Mouse (Mus musculus) stomach, embryonic 15.5 days (tissue): Measurements from ENCODE around the gene Fmnl3. TPM values are rescaled to one million over a fixed set of nuclear protein-coding genes. Genes with fewer than 3 reads are reported as not detected.

ENCODE experiments used
- ATAC-seq: fragments of 200-750 bp; cut with Nextera tagmentation; 2 replicates; pipeline ENCODE4 v1.8.0; 2017; ENCODE audit warnings: low read depth, moderate number of reproducible peaks, moderate TSS enrichment; ENCODE audit not compliant: insufficient read depth, low FRiP score
- H3K27ac ChIP-seq: fragments of 300-500 bp; sonication (generic); 2 replicates; pipeline ENCODE4 v1.5.1; 2015; ENCODE audit warnings: mild to moderate bottlenecking, inconsistent platforms
- H3K27me3 ChIP-seq: fragments of 300-500 bp; sonication (generic); replicated peaks from 2 replicates; pipeline ENCODE4 v1.6.1; 2015; ENCODE audit warnings: inconsistent platforms
- H3K36me3 ChIP-seq: fragments of 300-500 bp; sonication (generic); 2 replicates; pipeline ENCODE4 v1.6.1; 2015; ENCODE audit warnings: inconsistent platforms
- H3K4me1 ChIP-seq: fragments of 300-500 bp; sonication (generic); 2 replicates; pipeline ENCODE4 v1.6.1; 2015; ENCODE audit warnings: inconsistent platforms
- H3K4me2 ChIP-seq: fragments of 300-500 bp; sonication (generic); 2 replicates; pipeline ENCODE4 v1.6.1; 2015; ENCODE audit warnings: mild to moderate bottlenecking, inconsistent platforms
- H3K4me3 ChIP-seq: fragments of 300-500 bp; sonication (generic); replicated peaks from 2 replicates; pipeline ENCODE4 v1.5.1; 2015; ENCODE audit warnings: inconsistent platforms
- H3K9ac ChIP-seq: fragments of 300-500 bp; sonication (generic); 2 replicates; pipeline ENCODE4 v1.6.1; 2015; ENCODE audit warnings: inconsistent platforms
- H3K9me3 ChIP-seq: fragments of 300-500 bp; sonication (generic); 2 replicates; pipeline ENCODE4 v1.6.1; 2016; ENCODE audit warnings: inconsistent platforms
- WGBS: fragments of 180-500 bp; shearing (Covaris S2); methylation state at CpG from one replicate; pipeline ENCODE4 v1.1.7; 2015; 5-methylcytosine and 5-hydroxymethylcytosine counted together
- polyA plus RNA-seq: library from polyadenylated mRNA; unstranded; fragments of >200 nt; fragmentation: Nextera tagmentation; extraction: Ambion mirVana; gene quantifications from 2 replicates; pipeline ENCODE4 v1.2.1, GENCODE M21; 2015

The Fmnl3 gene
- polyA plus RNA-seq, 1 experiment from 2014 or later = 18.2 TPM

DNA sequence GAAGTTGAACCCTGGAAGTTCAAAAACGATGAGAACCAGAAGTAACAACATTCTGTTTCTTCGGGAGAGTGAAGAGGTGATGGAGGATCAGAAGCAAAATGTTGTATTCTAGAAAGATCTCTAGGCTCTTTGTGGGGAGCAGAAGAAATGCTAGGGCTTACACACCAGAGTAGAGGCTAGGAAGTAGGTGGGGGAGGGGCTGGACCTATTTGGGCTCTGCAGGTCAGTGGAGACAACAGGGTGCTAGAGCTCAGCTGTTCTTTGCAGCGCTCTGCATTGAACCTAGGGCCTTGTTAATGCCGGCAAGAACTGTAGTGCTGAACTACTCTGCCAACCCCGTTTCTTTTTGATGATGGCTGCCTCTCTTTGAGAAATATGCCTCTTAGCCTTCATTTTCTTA, 74.1 kb downstream of the Fmnl3 start:
- peaks cover 13% of the 10 kb centered on the region for H3K4me1 ChIP-seq
- no peaks in the 10 kb centered on the region for H3K9me3 ChIP-seq
- H3K4me3 ChIP-seq = peak overlapping the region; percentile 59
- no peaks in the 10 kb centered on the region for H3K27me3 ChIP-seq
- no peaks in the 10 kb centered on the region for H3K36me3 ChIP-seq
- H3K27ac ChIP-seq = peak overlapping the region; percentile 89
- H3K9ac ChIP-seq = no peak overlapping the region
- 42% methylated on average over 5 of the region's 5 CpGs for WGBS
- ATAC-seq = no peak
- peak overlapping the region; percentile 68 for H3K4me2 ChIP-seq

DNA sequence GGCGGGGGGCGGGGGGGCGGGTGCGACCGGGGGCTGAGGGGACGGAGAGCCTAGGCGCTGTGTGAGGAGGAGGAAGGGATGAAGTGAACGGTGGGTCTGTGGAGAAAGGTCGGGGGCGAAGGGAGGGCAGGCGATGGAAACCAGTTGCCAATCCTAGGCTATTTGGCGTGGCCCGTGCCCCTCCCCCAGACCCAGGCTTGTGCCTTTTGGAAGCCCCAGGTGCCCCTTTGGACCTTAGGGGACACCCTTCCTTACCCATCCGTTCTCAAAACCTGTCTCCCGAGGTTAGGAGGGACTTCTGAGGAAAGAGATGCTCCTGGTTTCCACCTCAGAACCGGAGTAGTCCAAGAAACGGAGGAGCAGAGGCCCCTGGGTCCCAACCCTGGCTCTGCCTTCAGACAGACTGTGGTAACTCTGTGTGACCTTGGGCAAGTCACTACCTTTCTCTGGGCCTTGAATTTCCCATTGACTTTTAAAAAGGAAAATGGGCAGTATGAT, 74.7 kb downstream of the Fmnl3 start, which contains the start of gene Fam186b:
Fam186b (minus strand) TSS at position 405 of the 498 bp plus-strand sequence.
- H3K4me2 ChIP-seq = peak within 1 kb of the TSS; percentile 68

DNA sequence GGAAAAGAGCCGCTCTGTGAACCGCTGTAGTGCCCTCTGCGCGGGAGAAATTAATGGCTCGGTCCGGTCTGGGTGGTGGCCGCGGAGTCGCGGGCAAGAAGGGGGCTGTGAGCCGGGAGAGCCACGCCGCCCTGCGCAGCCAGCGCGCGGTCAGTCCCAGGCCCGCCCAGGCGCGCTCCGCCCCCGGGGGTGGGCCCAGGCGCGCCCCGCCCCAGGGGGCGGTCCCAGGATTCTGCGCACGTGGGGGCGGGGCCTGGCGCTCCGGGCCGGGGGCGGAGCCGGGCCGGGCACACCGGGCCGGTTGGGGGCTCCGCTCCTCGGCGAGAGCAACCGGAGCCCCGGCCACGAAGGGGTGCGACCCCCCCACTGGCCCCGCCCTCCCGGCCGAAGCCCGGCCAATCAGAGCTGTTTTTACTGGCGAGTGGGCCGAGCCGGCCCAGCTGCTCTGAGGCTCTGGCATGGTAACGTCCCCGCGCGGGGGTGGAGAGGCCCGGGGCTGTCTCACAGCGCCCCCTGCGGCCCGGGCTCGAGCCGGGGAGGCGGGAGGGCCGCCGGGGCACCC, 75.4 kb downstream of the Fmnl3 start, which contains the start of gene Prpf40b:
Prpf40b (plus strand) TSS at position 275 of the 562 bp plus-strand sequence.
- no peaks in the 10 kb centered on the region for H3K27me3 ChIP-seq
- peaks cover 13% of the 10 kb centered on the region for H3K4me1 ChIP-seq
- no peaks in the 10 kb centered on the region for H3K9me3 ChIP-seq
- H3K4me3 ChIP-seq = peak within 1 kb of the TSS; percentile 59
- WGBS = under 1% methylated on average over 58 of the region's 64 CpGs
- H3K36me3 ChIP-seq = no peaks in the 10 kb centered on the region
- peak within 1 kb of the TSS; percentile 89 for H3K27ac ChIP-seq
- H3K4me2 ChIP-seq = peak within 1 kb of the TSS; percentile 68
- ATAC-seq = peak; percentile 94
- peak within 1 kb of the TSS; percentile 47 for H3K9ac ChIP-seq

More for the DNA sequence above, 74.7 kb downstream of the Fmnl3 start, which contains the start of gene Fam186b:
- peak within 1 kb of the TSS; percentile 59 for H3K4me3 ChIP-seq
- ATAC-seq = peak; percentile 15
- peak within 1 kb of the TSS; percentile 89 for H3K27ac ChIP-seq
- under 1% methylated on average over 15 of the region's 17 CpGs for WGBS
- H3K9me3 ChIP-seq = no peaks in the 10 kb centered on the region
- peak within 1 kb of the TSS; percentile 47 for H3K9ac ChIP-seq
- H3K4me1 ChIP-seq = peaks cover 13% of the 10 kb centered on the region
- no peaks in the 10 kb centered on the region for H3K27me3 ChIP-seq
- H3K36me3 ChIP-seq = no peaks in the 10 kb centered on the region

DNA sequence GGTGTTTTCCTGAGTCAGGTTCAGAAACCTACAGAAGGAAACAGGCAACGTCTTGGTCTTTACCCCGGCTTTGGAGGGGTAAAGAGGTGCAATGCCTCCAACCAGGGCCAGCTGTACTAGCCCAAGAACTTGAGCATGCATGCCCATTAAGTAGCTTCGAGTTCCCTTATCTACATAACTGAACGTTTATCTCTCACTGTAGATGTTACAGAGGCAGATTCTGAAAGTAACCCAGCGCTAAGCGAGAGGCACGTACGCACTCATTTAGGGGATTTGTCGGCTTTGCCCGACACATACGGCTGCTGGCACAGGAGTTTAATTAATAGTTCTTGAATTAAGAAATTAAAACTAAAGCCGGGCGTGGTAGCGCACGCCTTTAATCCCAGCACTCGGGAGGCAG, 76.0 kb downstream of the Fmnl3 start:
- Histone ChIP-seq H3K4me3 (peak overlapping the region; percentile 59), H3K27ac (0 out of 2 replicates have a peak overlapping the region, but pooled peaks have one; percentile 89), H3K4me2 (peak overlapping the region; percentile 68), H3K4me1 (peaks cover 13% of the 10 kb centered on the region), H3K27me3 (no peaks in the 10 kb centered on the region), H3K36me3 (no peaks in the 10 kb centered on the region), H3K9me3 (no peaks in the 10 kb centered on the region), H3K9ac (peak overlapping the region; percentile 4; the same call in 1 of the 2 replicates)
- 17% methylated on average over 16 of the region's 16 CpGs for WGBS
- no peak for ATAC-seq

DNA sequence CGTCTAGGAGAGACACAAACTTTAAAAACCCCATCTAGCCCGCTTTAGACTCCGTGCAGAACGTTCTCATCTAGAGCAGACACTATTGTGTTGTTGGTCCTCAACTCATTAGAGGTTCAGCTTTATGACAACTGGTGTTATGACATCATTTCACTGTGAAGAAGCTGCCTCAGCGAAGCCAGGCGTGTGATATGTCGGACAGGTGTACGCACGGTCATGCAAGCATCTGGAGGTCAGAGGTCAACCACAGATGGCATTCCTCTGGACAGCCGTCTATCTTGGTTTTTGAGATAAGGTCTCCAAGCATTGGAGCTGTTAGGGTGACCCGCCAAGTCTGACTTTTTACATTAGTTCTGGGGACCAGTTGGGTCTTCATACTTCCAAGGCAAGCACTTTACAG, 79.7 kb downstream of the Fmnl3 start:
- H3K27ac ChIP-seq = no peak overlapping the region
- H3K36me3 ChIP-seq = no peaks in the 10 kb centered on the region
- 84% methylated on average over 11 of the region's 11 CpGs for WGBS
- H3K9ac ChIP-seq = no peak overlapping the region
- H3K4me1 ChIP-seq = peaks cover 4% of the 10 kb centered on the region; the same call in 1 of the 2 replicates
- no peak overlapping the region for H3K4me3 ChIP-seq
- H3K27me3 ChIP-seq = no peaks in the 10 kb centered on the region
- H3K9me3 ChIP-seq = no peaks in the 10 kb centered on the region
- no peak overlapping the region for H3K4me2 ChIP-seq
- ATAC-seq = no peak

DNA sequence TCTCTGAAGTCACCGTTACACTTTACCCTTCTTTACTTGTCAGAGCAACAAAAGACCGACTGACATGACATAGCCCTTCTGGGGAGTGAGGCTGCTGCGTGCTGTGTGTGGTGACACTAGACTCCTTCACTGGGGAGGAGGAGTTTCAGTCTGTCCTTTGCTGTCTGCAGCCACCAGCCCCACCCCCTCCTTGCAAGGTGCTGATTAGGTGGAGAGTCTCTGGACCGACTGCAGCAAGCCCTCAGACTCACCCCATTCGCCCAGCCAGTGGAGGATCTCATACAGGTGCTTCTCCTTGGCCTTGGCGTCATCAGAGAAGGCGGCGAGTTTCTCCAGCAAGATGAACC, 85.1 kb downstream of the Fmnl3 start:
- no peak for ATAC-seq

DNA sequence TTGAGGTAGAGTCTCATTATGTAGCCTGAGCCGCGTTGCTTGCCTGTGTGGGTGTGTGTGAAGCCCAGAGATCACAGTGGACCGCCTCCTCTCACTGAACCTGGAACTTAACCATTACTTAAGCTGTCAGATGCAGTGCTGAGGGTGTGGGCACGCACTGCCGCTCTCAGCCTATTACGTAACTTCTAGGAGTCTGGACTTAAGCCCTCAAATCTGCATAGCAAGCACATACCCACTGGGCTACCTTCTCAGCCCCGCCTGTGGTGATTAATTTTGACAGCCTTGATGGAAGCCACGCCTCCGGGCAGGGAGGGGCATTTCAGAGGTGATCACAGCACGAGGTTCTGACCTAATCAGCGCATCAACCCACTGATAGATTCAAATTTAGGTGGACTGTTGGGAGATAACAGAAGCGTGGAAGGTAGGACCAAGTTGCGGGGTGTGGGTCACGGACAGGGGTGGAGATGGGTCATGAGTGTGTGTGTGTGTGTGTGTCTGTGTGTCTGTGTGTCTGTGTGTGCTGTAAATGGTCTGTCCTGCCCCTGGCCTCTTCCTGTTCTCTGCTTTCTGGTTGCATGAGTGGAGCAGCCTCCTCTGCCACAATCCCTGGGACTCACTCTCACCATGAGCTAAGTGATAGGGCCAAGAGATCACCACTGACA, 85.6 kb downstream of the Fmnl3 start:
- H3K4me3 ChIP-seq = no peak overlapping the region
- no peak overlapping the region for H3K27ac ChIP-seq
- H3K9ac ChIP-seq = no peak overlapping the region
- no peaks in the 10 kb centered on the region for H3K9me3 ChIP-seq
- H3K27me3 ChIP-seq = no peaks in the 10 kb centered on the region
- H3K4me1 ChIP-seq = 0 out of 2 replicates have a peak, but pooled peaks cover 4% of the 10 kb centered on the region
- H3K4me2 ChIP-seq = no peak overlapping the region
- ATAC-seq = peak; percentile 84
- WGBS = 28% methylated on average over 14 of the region's 14 CpGs
- H3K36me3 ChIP-seq = no peaks in the 10 kb centered on the region

More for the DNA sequence above, 85.1 kb downstream of the Fmnl3 start:
- Histone ChIP-seq H3K36me3 (no peaks in the 10 kb centered on the region), H3K4me1 (0 out of 2 replicates have a peak, but pooled peaks cover 4% of the 10 kb centered on the region), H3K4me2 (no peak overlapping the region), H3K9ac (no peak overlapping the region), H3K27me3 (no peaks in the 10 kb centered on the region), H3K4me3 (no peak overlapping the region), H3K27ac (no peak overlapping the region), H3K9me3 (no peaks in the 10 kb centered on the region)
- WGBS = 52% methylated on average over 8 of the region's 8 CpGs

DNA sequence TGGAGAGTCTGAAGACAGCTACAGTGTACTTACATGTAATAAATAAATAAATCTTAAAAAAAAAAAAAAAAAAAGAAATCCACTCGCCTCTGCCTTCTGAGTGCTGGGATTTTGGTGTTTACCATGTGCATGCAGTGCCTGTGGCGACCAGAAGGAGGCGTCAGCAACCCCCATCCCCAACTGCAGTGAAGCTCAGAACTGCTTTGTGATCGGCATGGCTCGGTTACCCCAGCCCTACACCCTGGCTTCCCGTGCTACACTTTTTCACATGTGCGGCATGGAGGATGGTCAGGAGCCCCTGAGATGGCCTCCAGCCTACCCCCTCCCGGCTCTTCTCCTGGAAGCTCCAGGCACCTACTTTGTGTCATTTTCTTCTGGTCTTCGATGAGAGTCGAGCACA, 86.8 kb downstream of the Fmnl3 start:
- no peak overlapping the region for H3K9ac ChIP-seq
- H3K9me3 ChIP-seq = no peaks in the 10 kb centered on the region
- H3K36me3 ChIP-seq = no peaks in the 10 kb centered on the region
- no peak for ATAC-seq
- WGBS = 66% methylated on average over 10 of the region's 10 CpGs
- no peak overlapping the region for H3K4me2 ChIP-seq
- H3K27ac ChIP-seq = no peak overlapping the region
- no peak overlapping the region for H3K4me3 ChIP-seq
- H3K27me3 ChIP-seq = no peaks in the 10 kb centered on the region
- 0 out of 2 replicates have a peak, but pooled peaks cover 4% of the 10 kb centered on the region for H3K4me1 ChIP-seq

DNA sequence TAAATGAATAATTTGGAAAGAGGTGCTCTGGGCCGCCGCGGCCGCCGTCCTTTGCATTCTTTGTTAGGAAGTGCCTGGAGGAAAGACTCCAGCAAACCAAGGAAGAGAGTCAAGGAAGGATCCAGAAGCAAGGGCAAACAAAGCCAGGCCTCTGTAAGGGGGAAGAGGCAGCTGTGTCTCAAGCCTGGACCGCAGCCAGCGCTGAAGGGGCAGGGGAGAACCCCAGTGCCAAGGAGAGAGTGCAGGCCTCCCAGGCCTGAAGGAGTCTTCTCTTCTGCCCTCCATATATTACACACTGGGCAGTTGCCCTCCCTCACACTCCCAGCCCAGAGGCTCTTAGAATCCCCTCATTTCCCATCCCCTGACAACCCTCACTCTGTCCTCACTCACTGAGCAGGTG, 92.0 kb downstream of the Fmnl3 start:
- Histone ChIP-seq H3K4me2 (no peak overlapping the region), H3K27ac (no peak overlapping the region), H3K4me1 (no peaks in the 10 kb centered on the region), H3K9ac (no peak overlapping the region), H3K36me3 (no peaks in the 10 kb centered on the region), H3K9me3 (no peaks in the 10 kb centered on the region), H3K27me3 (no peaks in the 10 kb centered on the region), H3K4me3 (no peak overlapping the region)
- ATAC-seq = no peak; the same call in 1 of the 2 replicates
- 77% methylated on average over 7 of the region's 7 CpGs for WGBS

DNA sequence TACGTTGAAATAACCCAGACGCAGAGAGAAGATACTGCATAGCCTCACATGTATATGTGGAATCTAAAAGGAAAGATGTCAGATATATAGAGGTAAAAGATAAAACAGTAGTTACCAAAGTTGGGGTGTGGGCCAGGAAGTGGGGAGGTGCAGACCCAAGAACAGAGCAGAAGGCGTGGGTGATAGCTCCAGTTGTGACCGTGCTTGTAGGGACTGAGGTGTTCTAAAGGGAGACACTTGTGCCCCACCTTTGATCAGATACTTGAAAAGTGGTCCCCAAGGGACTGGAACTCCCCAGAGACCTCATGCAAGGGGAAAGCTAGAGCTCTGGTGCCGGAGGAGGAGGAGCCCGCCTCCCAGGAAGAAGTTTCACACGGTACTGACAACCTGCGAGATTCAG, 94.2 kb downstream of the Fmnl3 start:
- Histone ChIP-seq H3K9me3 (no peaks in the 10 kb centered on the region), H3K36me3 (no peaks in the 10 kb centered on the region), H3K4me2 (no peak overlapping the region), H3K4me1 (no peaks in the 10 kb centered on the region), H3K27ac (no peak overlapping the region), H3K9ac (no peak overlapping the region), H3K27me3 (no peaks in the 10 kb centered on the region), H3K4me3 (no peak overlapping the region)
- no peak for ATAC-seq
- WGBS = 81% methylated on average over 8 of the region's 8 CpGs
